Mouse (Mus musculus) spleen, adult 2 months (tissue): Measurements from ENCODE around the gene Gm5416.

Experiments
- CTCF ChIP-seq: fragments of 200-500 bp; IDR thresholded peaks from 2 replicates; pipeline ENCODE4 v1.5.1; 2011; ENCODE audit warnings: mild to moderate bottlenecking, inconsistent platforms; ENCODE audit not compliant: insufficient read depth, insufficient read length, insufficient replicate concordance; ENCODE audit errors: extremely low read depth
- POLR2A ChIP-seq: fragments of 200-500 bp; IDR thresholded peaks from 2 replicates; pipeline ENCODE4 v1.6.1; 2011; ENCODE audit warnings: low read depth, low read length, inconsistent platforms

GRCm38 (mm10) chr16:36179910-36180309, 30.3 kb upstream of the Gm5416 start:
- no peak for TF ChIP-seq CTCF
- no peak for TF ChIP-seq POLR2A
